Mouse (Mus musculus) heart, embryonic 13.5 days (tissue): ENCODE data around the gene Trmt13. TPM values are rescaled to one million over a fixed set of nuclear protein-coding genes. Genes with fewer than 3 reads are reported as not detected.
"Not testable (repeated sequence)": the region's sequence is repeated elsewhere in the genome, so short reads cannot be mapped to it uniquely, and the experiment has no call there.

Source experiments
- ATAC-seq: fragments of 200-750 bp; cut with Nextera tagmentation; 2 replicates; pipeline ENCODE4 v1.8.0; 2017; ENCODE audit warnings: moderate TSS enrichment; ENCODE audit not compliant: insufficient number of reproducible peaks, low FRiP score, low TSS enrichment; ENCODE audit errors: extremely low read depth
- H3K27ac ChIP-seq: fragments of 300-500 bp; sonication (generic); replicated peaks from 2 replicates; pipeline ENCODE4 v1.5.1; 2015; ENCODE audit warnings: moderate library complexity, mild to moderate bottlenecking, inconsistent platforms
- H3K27me3 ChIP-seq: fragments of 300-500 bp; sonication (generic); replicated peaks from 2 replicates; pipeline ENCODE4 v1.6.1; 2015; ENCODE audit warnings: mild to moderate bottlenecking, inconsistent platforms
- H3K36me3 ChIP-seq: fragments of 300-500 bp; sonication (generic); 2 replicates; pipeline ENCODE4 v1.6.1; 2015; ENCODE audit warnings: mild to moderate bottlenecking, inconsistent platforms
- H3K4me1 ChIP-seq: fragments of 300-500 bp; sonication (generic); 2 replicates; pipeline ENCODE4 v1.6.1; 2015; ENCODE audit warnings: inconsistent platforms
- H3K4me2 ChIP-seq: fragments of 300-500 bp; sonication (generic); 2 replicates; pipeline ENCODE4 v1.6.1; 2015; ENCODE audit warnings: inconsistent platforms, mild to moderate bottlenecking, moderate library complexity
- H3K4me3 ChIP-seq: fragments of 300-500 bp; sonication (generic); 2 replicates; pipeline ENCODE4 v1.5.1; 2015; ENCODE audit warnings: moderate library complexity, mild to moderate bottlenecking, inconsistent platforms
- H3K9ac ChIP-seq: fragments of 300-500 bp; sonication (generic); 2 replicates; pipeline ENCODE4 v1.6.1; 2015; ENCODE audit warnings: inconsistent platforms, mild to moderate bottlenecking, moderate library complexity
- H3K9me3 ChIP-seq: fragments of 300-500 bp; sonication (generic); 2 replicates; pipeline ENCODE4 v1.6.1; 2016; ENCODE audit warnings: inconsistent platforms
- WGBS: fragments of 180-500 bp; shearing (Covaris S2); methylation state at CpG from one replicate; pipeline ENCODE4 v1.1.7; 2015; ENCODE audit warnings: mixed read lengths; 5-methylcytosine and 5-hydroxymethylcytosine counted together
- polyA plus RNA-seq: library from polyadenylated mRNA; unstranded; fragments of >200 nt; fragmentation: Nextera tagmentation; extraction: Ambion mirVana; gene quantifications from 2 replicates; pipeline ENCODE4 v1.2.1, GENCODE M21; 2015

Trmt13 gene
- polyA plus RNA-seq, 1 experiment from 2014 or later = 18.6 TPM

DNA sequence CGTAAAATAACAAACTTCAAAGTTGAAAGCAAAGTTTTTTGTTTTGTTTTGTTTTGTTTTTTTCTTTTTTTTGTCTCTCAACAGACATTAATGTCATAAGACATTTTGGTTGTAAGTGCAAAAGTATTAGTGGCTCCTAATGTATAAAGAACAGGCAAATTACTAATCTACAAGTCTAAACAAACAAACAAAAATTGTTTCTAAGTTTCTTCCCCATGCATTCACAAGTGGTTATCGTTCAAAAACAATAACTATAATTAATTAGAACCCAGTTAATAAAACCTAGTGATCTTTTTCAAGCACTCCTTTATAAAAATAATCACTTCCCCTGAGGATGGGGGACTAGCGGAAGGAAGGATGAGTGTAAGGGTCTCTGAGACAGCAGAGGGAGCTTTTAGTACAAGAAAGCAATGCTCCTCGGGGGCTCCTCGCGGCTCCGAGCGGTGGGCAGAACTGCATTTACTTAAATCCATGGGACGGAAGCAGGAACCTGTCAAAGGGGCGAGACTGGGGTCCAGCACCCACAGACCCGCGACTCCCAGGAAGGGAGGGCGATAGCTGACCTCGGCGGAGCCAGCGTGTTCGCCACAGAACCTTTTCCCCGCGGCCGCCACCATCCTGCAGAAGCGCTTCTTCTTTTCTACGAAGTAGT, 20.2 kb downstream of the Trmt13 start:
- Histone ChIP-seq H3K9ac (peak overlapping the region; percentile 85), H3K4me1 (peaks cover 19% of the 10 kb centered on the region), H3K36me3 (peaks cover 27% of the 10 kb centered on the region), H3K4me3 (peak overlapping the region; percentile 88), H3K27ac (peak overlapping the region; percentile 89), H3K9me3 (no peaks in the 10 kb centered on the region), H3K4me2 (peak overlapping the region; percentile 84), H3K27me3 (no peaks in the 10 kb centered on the region)
- peak; percentile 12; the same call in 1 of the 2 replicates for ATAC-seq
- 2% methylated on average over 22 of the region's 22 CpGs for WGBS

DNA sequence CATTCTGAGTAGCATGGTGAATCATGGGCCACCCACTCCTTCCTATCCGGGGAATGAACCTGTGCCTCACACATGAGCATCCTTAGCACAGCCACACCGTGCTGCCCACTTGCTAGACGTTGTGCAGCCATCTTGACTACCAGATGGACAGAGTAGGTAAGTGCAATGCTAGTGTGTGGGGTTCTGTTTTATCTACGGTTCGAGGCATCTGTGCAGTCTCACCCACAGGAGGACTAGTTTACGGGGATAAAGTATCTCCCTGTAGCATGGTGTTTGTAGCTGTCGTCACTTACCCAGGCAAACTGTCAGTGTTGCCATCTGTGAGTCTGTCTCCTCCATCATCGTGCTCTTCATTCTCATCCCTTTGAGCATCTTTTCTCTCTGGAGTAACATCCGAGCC, 32.2 kb downstream of the Trmt13 start:
- Histone ChIP-seq H3K4me3 (no peak overlapping the region), H3K27me3 (no peaks in the 10 kb centered on the region), H3K36me3 (peaks cover 93% of the 10 kb centered on the region), H3K4me2 (no peak overlapping the region), H3K4me1 (no peaks in the 10 kb centered on the region), H3K27ac (no peak overlapping the region), H3K9ac (no peak overlapping the region), H3K9me3 (no peaks in the 10 kb centered on the region)
- ATAC-seq = no peak
- WGBS = 78% methylated on average over 9 of the region's 9 CpGs

DNA sequence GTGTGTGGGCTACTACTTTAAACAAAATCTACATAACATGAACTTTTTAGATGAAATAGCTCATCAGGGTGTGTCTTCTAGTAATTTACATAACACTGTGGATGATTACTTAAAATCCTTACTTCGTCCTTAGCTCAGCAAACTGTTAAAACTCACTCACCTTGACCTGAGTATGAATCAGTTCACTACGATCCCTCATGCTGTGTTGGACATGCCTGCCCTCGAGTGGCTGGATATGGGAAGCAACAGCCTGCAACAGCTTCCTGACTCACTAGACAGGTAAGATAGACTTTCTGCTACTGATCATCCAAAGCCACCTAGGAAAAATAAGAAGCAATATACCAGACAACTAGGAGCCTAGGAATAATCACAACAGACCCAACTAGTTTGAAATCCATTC, 37.1 kb downstream of the Trmt13 start:
- Histone ChIP-seq H3K4me3 (no peak overlapping the region), H3K36me3 (peaks cover 76% of the 10 kb centered on the region), H3K4me1 (no peaks in the 10 kb centered on the region), H3K27me3 (no peaks in the 10 kb centered on the region), H3K9me3 (no peaks in the 10 kb centered on the region), H3K4me2 (no peak overlapping the region), H3K9ac (no peak overlapping the region), H3K27ac (no peak overlapping the region)
- 52% methylated on average over 3 of the region's 3 CpGs for WGBS
- ATAC-seq = no peak

DNA sequence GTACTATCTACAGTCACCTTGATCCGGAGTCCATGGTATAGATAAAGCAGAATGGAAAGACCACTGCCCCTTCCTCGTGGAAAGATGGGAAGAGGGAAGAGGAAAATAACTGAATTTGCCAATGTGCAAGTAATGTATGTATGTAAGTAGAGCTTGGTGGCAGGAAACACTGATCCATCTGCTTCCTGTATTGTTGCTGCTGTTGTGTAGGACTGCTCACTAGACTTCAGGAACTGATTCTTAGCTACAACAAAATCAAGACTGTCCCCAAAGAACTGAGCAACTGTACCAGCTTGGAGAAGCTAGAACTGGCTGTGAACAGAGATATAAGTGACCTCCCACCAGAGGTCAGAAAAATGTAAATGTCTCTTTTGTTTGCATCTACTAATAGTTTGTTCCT, 43.8 kb downstream of the Trmt13 start:
- Histone ChIP-seq H3K9me3 (peaks cover 7% of the 10 kb centered on the region), H3K4me2 (no peak overlapping the region), H3K4me3 (no peak overlapping the region), H3K27me3 (no peaks in the 10 kb centered on the region), H3K27ac (no peak overlapping the region), H3K36me3 (peaks cover 72% of the 10 kb centered on the region), H3K9ac (no peak overlapping the region), H3K4me1 (no peaks in the 10 kb centered on the region)
- 58% methylated on average over 2 of the region's 2 CpGs for WGBS
- ATAC-seq = no peak

DNA sequence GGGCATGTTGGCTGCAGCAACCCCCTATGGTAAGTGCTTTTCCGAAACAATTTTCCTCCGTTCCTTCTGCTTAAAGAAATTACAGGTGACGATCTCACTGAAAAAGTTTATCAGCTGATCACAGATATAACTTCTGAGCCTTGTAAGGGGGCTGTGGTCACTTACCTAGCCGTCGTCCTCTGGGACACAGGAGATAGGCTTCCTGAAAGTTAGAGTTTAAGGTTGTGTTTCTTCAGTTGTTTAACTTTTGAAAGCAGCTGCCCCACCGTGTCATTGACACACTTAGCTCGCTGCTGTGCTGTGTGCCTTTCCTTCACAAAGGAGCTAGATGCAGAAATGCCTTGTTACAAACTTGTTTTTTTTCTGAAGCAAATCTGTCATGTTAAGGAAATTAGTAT, 51.3 kb downstream of the Trmt13 start:
- Histone ChIP-seq H3K9me3 (peaks cover 7% of the 10 kb centered on the region), H3K27ac (peak overlapping the region; percentile 97), H3K4me2 (peak overlapping the region; percentile 62), H3K27me3 (no peaks in the 10 kb centered on the region), H3K4me3 (peak overlapping the region; percentile 57), H3K36me3 (peaks cover 32% of the 10 kb centered on the region), H3K9ac (peak overlapping the region; percentile 82), H3K4me1 (peaks cover 19% of the 10 kb centered on the region)
- no peak for ATAC-seq
- 13% methylated on average over 7 of the region's 7 CpGs for WGBS

DNA sequence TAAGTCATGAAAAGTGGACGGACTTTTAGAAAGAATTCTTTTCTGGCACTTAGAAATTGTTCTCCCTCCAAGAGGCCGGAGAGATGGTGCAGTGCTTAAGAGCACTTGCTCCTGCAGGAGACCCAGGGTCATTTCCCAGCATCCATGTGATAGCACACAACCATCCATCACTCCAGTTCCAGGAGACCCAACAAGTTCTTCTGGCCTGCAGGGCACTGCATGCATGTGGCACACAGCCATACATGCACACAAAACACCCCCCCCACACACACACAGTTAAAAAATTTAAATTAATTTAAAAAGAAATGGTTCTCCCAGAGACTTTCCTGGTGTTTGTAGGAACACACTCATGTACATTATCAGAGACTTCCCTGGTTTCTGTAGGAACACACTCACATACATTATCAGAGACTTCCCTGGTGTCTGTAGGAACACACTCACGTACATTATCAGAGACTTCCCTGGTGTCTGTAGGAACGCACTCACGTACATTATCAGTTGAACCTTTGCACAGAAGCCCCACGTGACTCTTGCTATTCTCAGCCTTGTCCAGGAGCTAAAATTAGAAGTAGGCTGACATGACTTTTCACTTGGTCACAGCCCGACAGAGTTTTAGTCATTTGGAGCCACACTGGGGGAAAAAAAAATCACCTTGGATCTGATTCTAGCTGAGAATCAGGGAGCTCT, 51.8 kb downstream of the Trmt13 start, which contains the start of gene Lrrc39:
Gene Lrrc39 (plus strand): TSS at position 566 of the 687 bp plus-strand sequence.
- peak within 1 kb of the TSS; percentile 82 for H3K9ac ChIP-seq

DNA sequence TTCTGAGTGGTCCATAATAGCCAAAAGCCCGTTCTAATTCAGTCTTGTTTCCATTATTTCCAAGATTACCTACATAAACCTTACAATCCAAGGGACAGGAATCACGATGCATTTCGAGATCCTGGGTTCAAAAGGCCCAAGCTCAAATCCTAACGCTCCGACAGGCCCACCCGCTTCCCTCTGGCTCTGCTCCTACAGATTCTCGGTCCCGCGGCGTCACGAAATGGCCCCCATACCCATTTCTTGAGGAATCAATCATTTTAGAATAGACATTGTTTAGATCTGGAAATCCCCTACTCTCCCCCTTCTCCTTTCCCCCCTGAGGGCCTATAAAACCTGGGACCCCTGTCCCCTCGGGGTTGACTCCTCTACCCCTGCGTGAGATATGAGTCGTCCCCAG, 53.1 kb downstream of the Trmt13 start:
- Histone ChIP-seq H3K27ac (peak overlapping the region; percentile 97), H3K36me3 (peaks cover 15% of the 10 kb centered on the region), H3K4me1 (peaks cover 19% of the 10 kb centered on the region)
- H3K4me2 ChIP-seq, H3K4me3 ChIP-seq, H3K27me3 ChIP-seq, ATAC-seq, H3K9me3 ChIP-seq, H3K9ac ChIP-seq: not testable (repeated sequence)
- whole genome bisulfite sequencing = 96% methylated on average over 14 of the region's 14 CpGs

More for the DNA sequence above, 51.8 kb downstream of the Trmt13 start, which contains the start of gene Lrrc39:
- peak; percentile 88 for ATAC-seq
- 12% methylated on average over 7 of the region's 7 CpGs for WGBS
- Histone ChIP-seq H3K4me2 (peak within 1 kb of the TSS; percentile 62), H3K9me3 (peaks cover 7% of the 10 kb centered on the region), H3K36me3 (peaks cover 27% of the 10 kb centered on the region), H3K27me3 (no peaks in the 10 kb centered on the region), H3K27ac (peak within 1 kb of the TSS; percentile 97), H3K4me1 (peaks cover 19% of the 10 kb centered on the region), H3K4me3 (peak within 1 kb of the TSS; percentile 57)

DNA sequence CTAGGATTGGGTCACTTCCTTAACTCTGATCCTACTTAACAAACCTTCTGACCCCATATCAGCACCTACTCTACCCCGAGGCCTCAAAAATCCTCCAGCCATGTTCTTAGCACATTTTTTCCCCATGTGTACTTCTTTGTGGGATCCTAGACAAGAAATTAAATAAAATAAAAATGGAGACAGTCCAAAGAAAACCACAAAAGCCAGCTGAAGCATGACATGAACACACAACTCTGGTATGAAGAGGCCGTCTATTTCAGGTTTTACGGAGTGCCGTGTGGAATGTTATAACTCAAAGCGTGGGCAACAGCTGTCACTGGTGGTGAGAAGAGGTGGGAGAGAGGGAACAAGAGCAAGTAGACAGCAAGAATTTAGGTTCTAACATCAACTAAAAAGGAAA, 63.0 kb downstream of the Trmt13 start:
- H3K27me3 ChIP-seq = no peaks in the 10 kb centered on the region
- no peaks in the 10 kb centered on the region for H3K9me3 ChIP-seq
- ATAC-seq = no peak
- H3K4me2 ChIP-seq = no peak overlapping the region
- WGBS = 79% methylated on average over 5 of the region's 5 CpGs
- no peak overlapping the region for H3K9ac ChIP-seq
- peaks cover 50% of the 10 kb centered on the region for H3K36me3 ChIP-seq
- no peak overlapping the region for H3K4me3 ChIP-seq
- H3K27ac ChIP-seq = no peak overlapping the region
- no peaks in the 10 kb centered on the region for H3K4me1 ChIP-seq

DNA sequence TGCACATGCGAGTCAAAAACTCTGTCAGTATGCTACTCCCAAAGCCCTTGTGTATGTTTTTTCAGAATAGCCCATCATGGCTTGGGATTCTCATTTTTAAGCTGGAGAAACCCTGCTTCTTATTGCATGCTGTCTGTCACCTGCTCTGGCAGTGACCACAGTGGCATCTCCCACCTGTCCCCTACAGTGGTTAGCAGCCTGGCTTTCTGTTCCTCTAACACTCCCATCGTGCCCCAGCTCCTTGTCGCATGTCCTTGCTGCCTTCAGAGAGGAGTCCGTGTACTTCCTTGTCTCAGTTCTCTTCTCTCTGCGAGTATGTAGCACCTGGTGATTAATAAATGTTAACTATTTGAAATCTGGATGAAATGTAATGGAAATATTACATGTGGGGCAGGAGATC, 67.0 kb downstream of the Trmt13 start:
- Histone ChIP-seq H3K9me3 (no peaks in the 10 kb centered on the region), H3K4me3 (no peak overlapping the region), H3K27ac (no peak overlapping the region), H3K9ac (no peak overlapping the region), H3K4me1 (0 out of 2 replicates have a peak, but pooled peaks cover 2% of the 10 kb centered on the region), H3K4me2 (no peak overlapping the region), H3K27me3 (no peaks in the 10 kb centered on the region), H3K36me3 (peaks cover 79% of the 10 kb centered on the region)
- 89% methylated on average over 5 of the region's 5 CpGs for whole genome bisulfite sequencing
- no peak for ATAC-seq

DNA sequence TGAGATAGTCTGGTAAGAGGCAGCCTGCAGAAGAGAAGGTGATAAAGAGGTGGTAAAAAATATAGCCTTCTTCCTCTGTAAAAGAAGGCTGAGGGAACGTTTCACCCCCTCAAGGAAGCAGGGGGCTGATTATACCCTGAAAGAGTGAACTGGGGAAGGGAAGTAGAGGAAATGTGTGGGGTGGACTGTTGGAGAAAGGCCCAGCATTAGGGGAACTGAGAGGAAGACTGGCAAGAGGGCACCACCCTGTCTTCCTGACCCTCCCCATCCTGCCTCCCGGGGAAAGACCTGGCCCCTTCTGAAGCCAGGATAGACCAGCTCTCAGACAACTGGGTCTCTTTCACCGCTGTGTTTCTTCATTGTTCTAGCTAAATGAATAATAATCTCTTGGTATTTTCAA, 71.9 kb downstream of the Trmt13 start:
- Histone ChIP-seq H3K9ac (no peak overlapping the region), H3K36me3 (peaks cover 80% of the 10 kb centered on the region), H3K27me3 (peaks cover 18% of the 10 kb centered on the region), H3K4me3 (no peak overlapping the region), H3K27ac (peak overlapping the region; percentile 46), H3K4me2 (no peak overlapping the region), H3K9me3 (no peaks in the 10 kb centered on the region), H3K4me1 (peaks cover 15% of the 10 kb centered on the region)
- 48% methylated on average over 3 of the region's 3 CpGs for WGBS
- no peak for ATAC-seq

DNA sequence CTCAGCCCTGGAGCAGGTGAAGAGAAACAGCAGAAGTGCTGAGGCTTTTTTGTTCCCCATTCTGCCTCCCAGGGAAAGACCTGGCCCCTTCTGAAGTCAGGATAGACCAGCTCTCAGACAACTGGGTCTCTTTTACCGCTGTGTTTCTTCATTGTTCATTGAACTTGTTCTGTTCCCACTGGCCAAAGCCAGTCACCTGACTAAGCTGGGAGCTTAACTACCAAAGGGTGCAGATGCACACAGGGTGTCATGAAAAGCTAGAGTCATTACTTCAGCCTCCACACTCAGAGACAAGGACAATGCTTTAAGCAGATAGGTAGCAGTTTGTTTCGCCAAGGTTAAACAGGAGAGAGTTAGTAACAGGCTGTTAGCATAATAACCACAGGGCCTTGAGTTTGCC, 72.3 kb downstream of the Trmt13 start:
- peaks cover 21% of the 10 kb centered on the region for H3K27me3 ChIP-seq
- H3K4me1 ChIP-seq = peaks cover 19% of the 10 kb centered on the region
- no peak overlapping the region for H3K4me2 ChIP-seq
- H3K36me3 ChIP-seq = peaks cover 76% of the 10 kb centered on the region
- 79% methylated on average over 2 of the region's 2 CpGs for WGBS
- no peak overlapping the region for H3K4me3 ChIP-seq
- H3K9ac ChIP-seq = no peak overlapping the region
- no peaks in the 10 kb centered on the region for H3K9me3 ChIP-seq
- peak overlapping the region; percentile 46 for H3K27ac ChIP-seq
- ATAC-seq = no peak
